Mouse (Mus musculus): ENCODE results near the gene Npas2. TPM values are rescaled to one million over a fixed set of nuclear protein-coding genes. Genes with fewer than 3 reads are reported as not detected.

Npas2 gene
- polyA plus RNA-seq, 1 experiment from 2014 or later, result 0.80 TPM

DNA sequence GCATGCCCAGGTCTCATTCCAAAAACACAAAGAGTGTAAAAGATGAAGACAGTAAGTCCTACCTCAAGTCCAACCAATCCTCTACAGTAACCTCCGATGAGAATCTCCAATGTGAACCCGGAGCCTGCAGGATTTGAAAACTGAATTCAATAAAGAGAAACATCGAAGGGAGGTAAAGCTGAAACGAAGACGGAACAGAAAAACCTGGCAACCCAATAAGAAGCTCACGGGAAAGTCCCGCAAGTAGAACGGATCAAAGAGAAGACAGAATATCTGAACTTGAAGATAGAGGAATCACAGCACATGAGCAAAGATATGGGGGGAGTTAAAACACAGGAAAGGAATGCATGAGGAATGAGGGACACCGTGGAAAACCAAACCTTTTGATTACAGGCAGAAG lies 104.8 kb downstream of the Npas2 start:
- Histone ChIP-seq H3K36me3 (no peaks in the 10 kb centered on the region), H3K4me2 (replicated peaks) (no peak overlapping the region), H3K27ac (no peak overlapping the region), H3K4me3 (no peak overlapping the region), H3K27me3 (no peaks in the 10 kb centered on the region), H3K4me1 (peaks cover 4% of the 10 kb centered on the region; the same call in 1 of the 2 replicates), H3K9ac (no peak overlapping the region), H3K9me3 (peaks cover 8% of the 10 kb centered on the region; the same call in 1 of the 2 replicates)
- 91% methylated on average over 9 of the region's 9 CpGs for WGBS
- ATAC-seq (ENCODE audit: low FRiP score, low read depth), result no peak

DNA sequence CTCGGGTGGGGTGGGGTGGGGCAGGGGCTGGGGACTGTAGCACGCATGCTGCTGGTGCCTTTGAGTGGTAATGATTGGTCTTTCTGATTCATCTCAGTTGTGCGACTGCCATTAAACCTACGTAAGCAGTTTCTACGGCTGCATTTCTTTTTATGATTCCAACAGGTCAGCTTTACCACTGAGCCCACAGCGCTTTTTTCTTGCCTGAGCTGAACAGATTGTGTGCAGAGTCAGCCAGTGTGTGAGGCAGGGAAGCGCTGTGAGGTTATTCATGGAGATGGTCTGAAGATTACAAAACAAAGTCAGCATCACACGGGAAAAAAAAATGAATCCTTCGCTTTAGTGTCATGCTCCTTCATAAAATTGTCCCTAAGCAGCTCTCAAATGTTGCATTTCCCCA lies 106.7 kb downstream of the Npas2 start:
- Histone ChIP-seq H3K9me3 (peaks cover 8% of the 10 kb centered on the region; the same call in 1 of the 2 replicates), H3K9ac (no peak overlapping the region), H3K27me3 (no peaks in the 10 kb centered on the region), H3K27ac (no peak overlapping the region), H3K36me3 (no peaks in the 10 kb centered on the region), H3K4me2 (replicated peaks) (no peak overlapping the region), H3K4me1 (peaks cover 8% of the 10 kb centered on the region; the same call in 1 of the 2 replicates), H3K4me3 (no peak overlapping the region)
- ATAC-seq (ENCODE audit: low FRiP score, low read depth), result no peak
- 75% methylated on average over 9 of the region's 9 CpGs for WGBS

GRCm38 (mm10) chr1:39300676-39301075 lies 107.1 kb downstream of the Npas2 start:
- peaks cover 8% of the 10 kb centered on the region; the same call in 1 of the 2 replicates for H3K9me3 ChIP-seq
- 90% methylated on average over 6 of the region's 6 CpGs for WGBS
- no peak overlapping the region for H3K4me2 ChIP-seq (replicated peaks)
- H3K27ac ChIP-seq, result no peak overlapping the region
- H3K36me3 ChIP-seq, result no peaks in the 10 kb centered on the region
- ATAC-seq (ENCODE audit: low FRiP score, low read depth), result no peak
- peaks cover 8% of the 10 kb centered on the region; the same call in 1 of the 2 replicates for H3K4me1 ChIP-seq
- no peak overlapping the region for H3K9ac ChIP-seq
- H3K27me3 ChIP-seq, result no peaks in the 10 kb centered on the region
- H3K4me3 ChIP-seq, result no peak overlapping the region

- no peak overlapping the region for H3K27ac ChIP-seq
- peaks cover 13% of the 10 kb centered on the region; the same call in 1 of the 2 replicates for H3K4me1 ChIP-seq
- WGBS, result 92% methylated on average over 7 of the region's 7 CpGs
- H3K4me2 ChIP-seq (replicated peaks), result no peak overlapping the region
- H3K27me3 ChIP-seq, result no peaks in the 10 kb centered on the region
- no peak for ATAC-seq (ENCODE audit: low FRiP score, low read depth)
- H3K4me3 ChIP-seq, result no peak overlapping the region
- peaks cover 8% of the 10 kb centered on the region; the same call in 1 of the 2 replicates for H3K9me3 ChIP-seq
- H3K36me3 ChIP-seq, result no peaks in the 10 kb centered on the region
- H3K9ac ChIP-seq, result no peak overlapping the region
Measured at GRCm38 (mm10) chr1:39302246-39302645, 108.7 kb downstream of the Npas2 start.

- H3K4me2 ChIP-seq (replicated peaks), result no peak overlapping the region
- H3K27ac ChIP-seq, result no peak overlapping the region
- H3K27me3 ChIP-seq, result no peaks in the 10 kb centered on the region
- no peak overlapping the region for H3K4me3 ChIP-seq
- peaks cover 13% of the 10 kb centered on the region; the same call in 1 of the 2 replicates for H3K4me1 ChIP-seq
- H3K36me3 ChIP-seq, result no peaks in the 10 kb centered on the region
- WGBS, result 62% methylated on average over 4 of the region's 4 CpGs
- H3K9me3 ChIP-seq, result peaks cover 8% of the 10 kb centered on the region; the same call in 1 of the 2 replicates
- no peak overlapping the region for H3K9ac ChIP-seq
- no peak; the same call in 1 of the 2 replicates for ATAC-seq (ENCODE audit: low FRiP score, low read depth)
Measured at GRCm38 (mm10) chr1:39303054-39303649, 109.6 kb downstream of the Npas2 start.

DNA sequence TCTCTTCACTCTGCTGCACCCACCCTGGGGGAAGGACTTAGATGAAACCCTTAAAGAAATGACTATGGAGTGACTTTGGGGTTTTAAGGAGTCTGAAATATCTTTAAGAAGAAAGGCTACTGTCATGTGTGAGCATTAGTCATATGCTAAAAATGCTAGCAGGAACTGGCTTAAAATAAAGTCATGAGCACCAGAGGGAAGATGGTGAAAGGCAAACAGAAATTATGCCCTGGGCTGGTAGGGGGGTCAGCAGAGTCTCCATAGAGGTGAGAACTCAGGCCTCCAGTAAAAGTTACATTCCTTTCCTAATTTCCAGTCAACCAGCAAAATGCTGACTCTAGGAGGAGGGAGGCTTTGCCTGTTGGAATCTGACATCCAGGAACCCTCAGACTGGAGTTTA lies 113.8 kb downstream of the Npas2 start:
- Histone ChIP-seq H3K4me2 (replicated peaks) (no peak overlapping the region), H3K36me3 (no peaks in the 10 kb centered on the region), H3K9ac (no peak overlapping the region), H3K4me1 (peaks cover 26% of the 10 kb centered on the region), H3K9me3 (no peaks in the 10 kb centered on the region), H3K4me3 (no peak overlapping the region), H3K27ac (no peak overlapping the region), H3K27me3 (no peaks in the 10 kb centered on the region)
- ATAC-seq (ENCODE audit: low FRiP score, low read depth), result no peak

DNA sequence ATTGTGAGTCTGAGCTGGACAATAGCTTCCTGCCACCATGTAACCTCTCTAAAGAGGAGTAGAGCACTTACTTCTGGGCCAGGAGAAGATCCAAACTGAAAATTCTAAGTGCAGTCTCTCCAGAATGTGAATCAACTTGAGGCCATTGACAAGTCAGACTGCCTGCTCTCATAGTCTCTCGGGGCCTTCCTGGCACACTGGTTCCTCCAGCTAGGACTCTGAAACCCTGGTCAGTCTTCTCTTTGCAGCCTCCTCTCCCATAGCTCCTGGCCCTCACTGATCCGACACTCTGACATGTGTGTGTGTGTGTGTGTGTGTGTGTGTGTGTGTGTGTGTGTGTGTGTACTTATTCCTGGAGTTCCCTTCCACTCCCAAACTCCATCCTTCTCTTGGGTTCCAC lies 114.4 kb downstream of the Npas2 start:
- H3K36me3 ChIP-seq, result no peaks in the 10 kb centered on the region
- H3K27ac ChIP-seq, result no peak overlapping the region
- H3K4me1 ChIP-seq, result peaks cover 31% of the 10 kb centered on the region
- H3K9ac ChIP-seq, result no peak overlapping the region
- H3K4me2 ChIP-seq (replicated peaks), result no peak overlapping the region
- no peaks in the 10 kb centered on the region for H3K27me3 ChIP-seq
- no peak overlapping the region for H3K4me3 ChIP-seq
- no peak for ATAC-seq (ENCODE audit: low FRiP score, low read depth)
- 73% methylated on average over 2 of the region's 2 CpGs for WGBS
- H3K9me3 ChIP-seq, result no peaks in the 10 kb centered on the region

DNA sequence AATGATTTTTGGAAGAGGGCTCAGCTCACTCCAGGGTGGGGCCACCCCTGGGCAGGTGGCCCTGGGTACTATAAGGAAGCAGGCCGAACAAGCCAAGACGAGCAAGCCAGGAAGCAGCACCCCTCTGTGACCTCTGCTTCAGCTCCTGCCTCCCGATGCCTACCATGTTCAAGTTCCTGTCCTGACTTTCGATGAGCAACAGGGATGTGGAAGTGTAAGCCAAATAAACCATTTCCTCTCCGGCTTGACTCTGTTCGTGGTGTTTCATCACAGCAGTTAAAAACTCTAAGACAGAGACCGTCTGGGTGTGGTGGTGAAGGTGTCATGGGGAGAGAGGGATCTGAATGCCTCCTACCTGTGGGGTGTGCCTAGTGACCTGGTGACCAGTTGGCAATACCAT lies 116.0 kb downstream of the Npas2 start:
- H3K9ac ChIP-seq, result no peak overlapping the region
- H3K4me2 ChIP-seq (replicated peaks), result no peak overlapping the region
- no peak for ATAC-seq (ENCODE audit: low FRiP score, low read depth)
- H3K4me3 ChIP-seq, result no peak overlapping the region
- no peaks in the 10 kb centered on the region for H3K27me3 ChIP-seq
- 85% methylated on average over 7 of the region's 7 CpGs for WGBS
- peaks cover 35% of the 10 kb centered on the region for H3K4me1 ChIP-seq
- no peaks in the 10 kb centered on the region for H3K9me3 ChIP-seq
- H3K36me3 ChIP-seq, result no peaks in the 10 kb centered on the region
- H3K27ac ChIP-seq, result no peak overlapping the region

GRCm38 (mm10) chr1:39312345-39312967 lies 118.9 kb downstream of the Npas2 start:
- Histone ChIP-seq H3K36me3 (no peaks in the 10 kb centered on the region), H3K9ac (no peak overlapping the region), H3K27ac (peak overlapping the region; percentile 52), H3K4me2 (replicated peaks) (peak overlapping the region; percentile 34), H3K4me3 (no peak overlapping the region), H3K27me3 (no peaks in the 10 kb centered on the region), H3K9me3 (no peaks in the 10 kb centered on the region), H3K4me1 (peaks cover 30% of the 10 kb centered on the region)
- peak; percentile 65; the same call in 1 of the 2 replicates for ATAC-seq (ENCODE audit: low FRiP score, low read depth)
- WGBS, result 44% methylated on average over 25 of the region's 25 CpGs

- 56% methylated on average over 10 of the region's 10 CpGs for whole genome bisulfite sequencing
- peak overlapping the region; percentile 63; the same call in 1 of the 2 replicates for H3K27ac ChIP-seq
- H3K36me3 ChIP-seq, result no peaks in the 10 kb centered on the region
- peaks cover 41% of the 10 kb centered on the region for H3K4me1 ChIP-seq
- H3K9ac ChIP-seq, result no peak overlapping the region
- 0 out of 2 replicates have a peak overlapping the region, but pooled peaks have one; percentile 34 for H3K4me2 ChIP-seq (replicated peaks)
- no peaks in the 10 kb centered on the region for H3K9me3 ChIP-seq
- no peak; the same call in 1 of the 2 replicates for ATAC-seq (ENCODE audit: low FRiP score, low read depth)
- H3K4me3 ChIP-seq, result no peak overlapping the region
- H3K27me3 ChIP-seq, result no peaks in the 10 kb centered on the region
Measured at GRCm38 (mm10) chr1:39313352-39314245, 120.1 kb downstream of the Npas2 start.

DNA sequence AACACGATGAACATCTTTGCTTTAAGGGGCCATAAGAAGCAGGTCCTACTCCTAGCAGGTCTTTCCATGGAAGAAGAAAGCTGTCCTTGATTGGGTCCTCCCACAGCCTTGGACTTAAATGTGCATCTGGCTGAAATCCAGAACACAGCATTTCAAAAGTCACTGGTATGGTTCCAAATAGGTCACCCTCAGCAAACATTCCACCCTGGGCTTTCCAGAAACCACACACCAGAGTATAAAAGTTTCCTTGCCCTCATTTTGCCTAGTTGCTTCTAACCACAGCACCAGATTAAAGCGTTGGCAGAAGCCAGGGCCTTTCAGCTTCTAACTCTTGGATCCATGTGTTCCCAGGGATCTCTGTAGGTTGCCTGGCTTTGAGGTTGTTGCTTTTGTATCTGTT lies 124.4 kb downstream of the Npas2 start:
- Histone ChIP-seq H3K27me3 (no peaks in the 10 kb centered on the region), H3K9ac (no peak overlapping the region), H3K4me1 (peaks cover 44% of the 10 kb centered on the region), H3K4me2 (replicated peaks) (no peak overlapping the region), H3K36me3 (no peaks in the 10 kb centered on the region), H3K4me3 (no peak overlapping the region), H3K27ac (no peak overlapping the region), H3K9me3 (no peaks in the 10 kb centered on the region)
- 67% methylated on average over 2 of the region's 2 CpGs for WGBS
- ATAC-seq (ENCODE audit: low FRiP score, low read depth), result no peak

- WGBS, result 56% methylated on average over 7 of the region's 7 CpGs
- no peaks in the 10 kb centered on the region for H3K27me3 ChIP-seq
- no peak overlapping the region for H3K4me3 ChIP-seq
- peak overlapping the region; percentile 39; the same call in 1 of the 2 replicates for H3K27ac ChIP-seq
- H3K9me3 ChIP-seq, result no peaks in the 10 kb centered on the region
- no peak overlapping the region for H3K4me2 ChIP-seq (replicated peaks)
- peaks cover 35% of the 10 kb centered on the region for H3K4me1 ChIP-seq
- no peak for ATAC-seq (ENCODE audit: low FRiP score, low read depth)
- H3K9ac ChIP-seq, result no peak overlapping the region
- H3K36me3 ChIP-seq, result no peaks in the 10 kb centered on the region
Measured at GRCm38 (mm10) chr1:39318870-39319269, 125.3 kb downstream of the Npas2 start.
